Mouse (Mus musculus) embryo, embryonic 11 days (tissue): ENCODE measurements around the gene Krt9.

Experiments used
- DNase-seq: peaks from one replicate; pipeline ENCODE4 v3.0.0-alpha.2; 2015

Gene Krt9

GRCm38 (mm10) chr11:100148615-100149330, 44.3 kb downstream of the Krt9 start, which contains the start of gene Krt19:
Krt19 (minus strand) TSS chr11:100148665.
- no peak for DNase-seq

GRCm38 (mm10) chr11:100147566-100148353, 45.3 kb downstream of the Krt9 start:
- no peak for DNase-seq

GRCm38 (mm10) chr11:100145858-100146560, 47.0 kb downstream of the Krt9 start:
- no peak for DNase-seq

- DNase-seq: no peak
Measured at GRCm38 (mm10) chr11:100145104-100145503, 47.9 kb downstream of the Krt9 start.

- DNase-seq: no peak
Measured at GRCm38 (mm10) chr11:100140966-100141365, 52.1 kb downstream of the Krt9 start.

- no peak for DNase-seq
Measured at GRCm38 (mm10) chr11:100139391-100139790, 53.7 kb downstream of the Krt9 start.

- DNase-seq: no peak
Measured at GRCm38 (mm10) chr11:100138809-100139208, 54.2 kb downstream of the Krt9 start.

- DNase-seq: no peak
Measured at GRCm38 (mm10) chr11:100137693-100138092, 55.4 kb downstream of the Krt9 start.
